Mouse (Mus musculus) liver, postnatal 0 days (tissue): ENCODE data around the gene Mmp13.

Experiments used
- CTCF ChIP-seq: sonication (generic); IDR thresholded peaks from 2 replicates; pipeline ENCODE4 v1.5.1; 2016; ENCODE audit warnings: antibody characterized with exemption, low read depth
- EP300 ChIP-seq: IDR thresholded peaks from 2 replicates; pipeline ENCODE4 v1.6.1; 2016; ENCODE audit warnings: antibody characterized with exemption, low read depth, mild to moderate bottlenecking

DNA sequence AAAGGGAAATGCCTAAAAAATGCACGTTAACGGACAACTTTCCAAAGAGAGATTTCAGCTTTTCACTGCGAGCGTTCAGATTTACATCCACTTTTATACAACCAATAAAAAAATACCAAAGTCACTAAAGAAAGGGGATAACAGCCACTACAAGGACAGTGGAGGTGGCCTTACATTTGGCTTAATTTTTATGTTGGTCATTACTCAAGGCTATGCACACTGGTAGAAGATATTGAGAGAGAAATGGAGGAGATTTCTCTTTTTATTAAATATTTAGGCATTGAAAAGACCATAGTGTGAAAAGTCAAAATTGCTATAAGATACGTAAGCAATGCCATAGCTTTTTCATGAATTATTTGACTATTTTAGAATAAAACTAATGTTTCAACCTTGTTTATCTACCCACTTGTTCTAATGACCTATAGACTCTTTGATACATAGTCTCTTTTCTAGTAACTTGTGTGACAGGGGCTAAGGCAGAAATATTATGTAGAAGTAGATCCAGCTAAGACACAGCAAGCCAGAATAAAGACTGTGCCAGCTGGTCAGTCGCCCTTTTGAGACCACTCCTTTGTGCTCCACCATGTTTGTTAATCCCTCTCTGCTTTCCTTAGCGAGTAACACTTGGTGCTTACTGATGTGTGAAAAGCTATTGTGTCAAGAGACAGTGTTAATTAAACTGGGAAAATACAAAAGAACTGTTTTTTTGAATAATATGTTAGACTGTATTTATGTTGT is 10.4 kb downstream of the Mmp13 start:
- TF ChIP-seq CTCF: no peak
- TF ChIP-seq EP300: no peak
